Mouse (Mus musculus) MEL (cell line): ENCODE results near the gene Prkcz. TPM values are rescaled to one million over a fixed set of nuclear protein-coding genes. Genes with fewer than 3 reads are reported as not detected.

Source experiments
- DNase-seq: peaks from one replicate; pipeline ENCODE4 v3.0.0; 2011; ENCODE audit warnings: low read depth, low spot score
- H3K27ac ChIP-seq: 2 replicates; pipeline ENCODE4 v1.5.1; 2012; ENCODE audit warnings: low read depth, mild to moderate bottlenecking, control low read depth, low read length, moderate library complexity; ENCODE audit not compliant: control insufficient read depth
- H3K27me3 ChIP-seq, 2 experiments: fragments of 150-350 bp in 1 of 2; sonication (generic) in 1 of 2; 2 replicates each; pipeline ENCODE4 v1.6.1; 2012; ENCODE audit warnings: low read length in 2 of 2, mild to moderate bottlenecking in 2 of 2, improper control_type of control experiment in 1 of 2, moderate library complexity in 1 of 2; ENCODE audit not compliant: insufficient read depth in 2 of 2, control insufficient read depth in 1 of 2
- H3K36me3 ChIP-seq, 2 experiments: 2 replicates each; pipeline ENCODE4 v1.6.1; 2012 to 2014; ENCODE audit warnings: low read length in 2 of 2, improper control_type of control experiment in 1 of 2, inconsistent platforms in 1 of 2, mild to moderate bottlenecking in 1 of 2; ENCODE audit not compliant: insufficient read depth in 2 of 2, control insufficient read depth in 1 of 2
- H3K4me1 ChIP-seq, 2 experiments: fragments of 150-350 bp in 1 of 2; sonication (generic) in 1 of 2; 2 replicates each; pipeline ENCODE4 v1.6.1; 2012; ENCODE audit warnings: low read length in 2 of 2, improper control_type of control experiment in 1 of 2, mild to moderate bottlenecking in 1 of 2; ENCODE audit not compliant: insufficient read depth in 2 of 2, control insufficient read depth in 1 of 2
- H3K4me3 ChIP-seq, 2 experiments: fragments of 150-350 bp in 1 of 2; sonication (generic) in 1 of 2; 2 replicates each; pipeline ENCODE4 v1.5.1; 2012; ENCODE audit warnings: low read depth in 2 of 2, low read length in 2 of 2, mild to moderate bottlenecking in 2 of 2, moderate library complexity in 2 of 2, control low read depth in 1 of 2, improper control_type of control experiment in 1 of 2; ENCODE audit not compliant: control insufficient read depth in 1 of 2, insufficient read depth in 1 of 2
- H3K79me2 ChIP-seq: 2 replicates; pipeline ENCODE4 v1.6.1; 2012; ENCODE audit warnings: mild to moderate bottlenecking, low read length, moderate library complexity; ENCODE audit not compliant: control insufficient read depth, poor library complexity, insufficient read depth
- H3K9ac ChIP-seq: 2 replicates; pipeline ENCODE4 v1.6.1; 2012; ENCODE audit warnings: low read depth, mild to moderate bottlenecking, control low read depth, low read length, moderate library complexity; ENCODE audit not compliant: control insufficient read depth, poor library complexity, severe bottlenecking
- H3K9me3 ChIP-seq: fragments of 150-350 bp; sonication (generic); replicated peaks from 2 replicates; pipeline ENCODE4 v1.6.1; 2012; ENCODE audit warnings: mild to moderate bottlenecking, low read length, improper control_type of control experiment, moderate library complexity; ENCODE audit not compliant: insufficient read depth
- BHLHE40 ChIP-seq: IDR thresholded peaks from 2 replicates; pipeline ENCODE4 v1.6.1; 2012; ENCODE audit warnings: low read depth, mild to moderate bottlenecking, inconsistent platforms, low read length, improper control_type of control experiment, borderline replicate concordance
- CHD1 ChIP-seq: IDR thresholded peaks from 2 replicates; pipeline ENCODE4 v1.6.1; 2012; ENCODE audit warnings: low read depth, mild to moderate bottlenecking, inconsistent platforms, low read length, improper control_type of control experiment
- E2F4 ChIP-seq: IDR thresholded peaks from 2 replicates; pipeline ENCODE4 v1.6.1; 2011; ENCODE audit warnings: low read depth, low read length, improper control_type of control experiment, borderline replicate concordance
- ELF1 ChIP-seq: IDR thresholded peaks from 2 replicates; pipeline ENCODE4 v1.6.1; 2014; ENCODE audit warnings: low read depth, mild to moderate bottlenecking, inconsistent platforms, low read length, improper control_type of control experiment, moderate library complexity
- EP300 ChIP-seq, 2 experiments: IDR thresholded peaks; 2 replicates each; pipeline ENCODE4 v1.6.1; 2011; ENCODE audit warnings: improper control_type of control experiment in 2 of 2, low read length in 2 of 2, low read depth in 1 of 2, mild to moderate bottlenecking in 1 of 2
- ETS1 ChIP-seq: IDR thresholded peaks from 2 replicates; pipeline ENCODE4 v1.6.1; 2012; ENCODE audit warnings: low read depth, mild to moderate bottlenecking, inconsistent platforms, low read length, improper control_type of control experiment, moderate library complexity
- GATA1 ChIP-seq: IDR thresholded peaks from 2 replicates; pipeline ENCODE4 v1.6.1; 2011; ENCODE audit warnings: low read depth, low read length, improper control_type of control experiment
- HCFC1 ChIP-seq: IDR thresholded peaks from 2 replicates; pipeline ENCODE4 v1.6.1; 2012; ENCODE audit warnings: low read depth, mild to moderate bottlenecking, inconsistent platforms, low read length, improper control_type of control experiment, moderate library complexity
- KAT2A ChIP-seq: conservative IDR thresholded peaks from 2 replicates; pipeline ENCODE4 v1.6.1; 2012; ENCODE audit warnings: low read depth, low read length, improper control_type of control experiment, inconsistent platforms
- MAFK ChIP-seq: IDR thresholded peaks from 2 replicates; pipeline ENCODE4 v1.6.1; 2011; ENCODE audit warnings: low read depth, mild to moderate bottlenecking, low read length, improper control_type of control experiment, borderline replicate concordance
- MAZ ChIP-seq: IDR thresholded peaks from 2 replicates; pipeline ENCODE4 v1.6.1; 2012; ENCODE audit warnings: low read depth, mild to moderate bottlenecking, inconsistent platforms, low read length, improper control_type of control experiment
- MEF2A ChIP-seq: IDR thresholded peaks from 2 replicates; pipeline ENCODE4 v1.6.1; 2014; ENCODE audit warnings: low read depth, mild to moderate bottlenecking, inconsistent platforms, low read length, improper control_type of control experiment; ENCODE audit not compliant: poor library complexity, insufficient replicate concordance, severe bottlenecking; ENCODE audit errors: extremely low read depth
- MXI1 ChIP-seq: IDR thresholded peaks from 2 replicates; pipeline ENCODE4 v1.6.1; 2011; ENCODE audit warnings: mild to moderate bottlenecking, low read depth, low read length, improper control_type of control experiment
- MYB ChIP-seq: IDR thresholded peaks from 2 replicates; pipeline ENCODE4 v1.6.1; 2011; ENCODE audit warnings: mild to moderate bottlenecking, low read depth, low read length, improper control_type of control experiment
- MYC ChIP-seq: IDR thresholded peaks from 2 replicates; pipeline ENCODE4 v1.6.1; 2011; ENCODE audit warnings: low read depth, mild to moderate bottlenecking, low read length, improper control_type of control experiment, moderate library complexity
- POLR2AphosphoS2 ChIP-seq: IDR thresholded peaks from 2 replicates; pipeline ENCODE4 v1.6.1; 2011; ENCODE audit warnings: low read length, improper control_type of control experiment
- POLR2AphosphoS5 ChIP-seq: IDR thresholded peaks from 2 replicates; pipeline ENCODE4 v1.6.1; 2012; ENCODE audit warnings: low read depth, borderline replicate concordance, mild to moderate bottlenecking, inconsistent platforms, low read length, moderate library complexity, mixed read lengths
- RAD21 ChIP-seq: IDR thresholded peaks from 2 replicates; pipeline ENCODE4 v1.6.1; 2011; ENCODE audit warnings: mild to moderate bottlenecking, low read depth, low read length, improper control_type of control experiment
- SIN3A ChIP-seq: IDR thresholded peaks from 2 replicates; pipeline ENCODE4 v1.6.1; 2012; ENCODE audit warnings: low read length, improper control_type of control experiment, inconsistent platforms
- SMC3 ChIP-seq: IDR thresholded peaks from 2 replicates; pipeline ENCODE4 v1.6.1; 2011; ENCODE audit warnings: low read depth, low read length, improper control_type of control experiment
- TBP ChIP-seq: IDR thresholded peaks from 2 replicates; pipeline ENCODE4 v1.8.0; 2011; ENCODE audit warnings: low read depth, low read length, improper control_type of control experiment
- TCF12 ChIP-seq: IDR thresholded peaks from 2 replicates; pipeline ENCODE4 v1.6.1; 2014; ENCODE audit warnings: low read depth, mild to moderate bottlenecking, inconsistent platforms, low read length, improper control_type of control experiment, moderate library complexity
- UBTF ChIP-seq: IDR thresholded peaks from 2 replicates; pipeline ENCODE4 v1.6.1; 2012; ENCODE audit warnings: low read depth, mild to moderate bottlenecking, inconsistent platforms, low read length, improper control_type of control experiment, moderate library complexity, borderline replicate concordance; ENCODE audit not compliant: insufficient read depth
- ZC3H11A ChIP-seq: IDR thresholded peaks from 2 replicates; pipeline ENCODE4 v1.6.1; 2012; ENCODE audit warnings: low read depth, mild to moderate bottlenecking, inconsistent platforms, low read length, improper control_type of control experiment
- ZKSCAN1 ChIP-seq: IDR thresholded peaks from 2 replicates; pipeline ENCODE4 v1.6.1; 2012; ENCODE audit warnings: low read depth, mild to moderate bottlenecking, inconsistent platforms, low read length, improper control_type of control experiment, moderate library complexity
- ZMIZ1 ChIP-seq: IDR thresholded peaks from 2 replicates; pipeline ENCODE4 v1.6.1; 2012; ENCODE audit warnings: low read depth, mild to moderate bottlenecking, inconsistent platforms, low read length, improper control_type of control experiment, moderate library complexity
- polyA plus RNA-seq, 2 experiments: library from polyadenylated mRNA; stranded (reverse) in 1 of 2; unstranded in 1 of 2; fragments of >175 nt in 1 of 2; fragments of >200 nt in 1 of 2; gene quantifications; 2 replicates each; pipeline versions ENCODE4 v1.2.1 to v1.2.4; 2012; ENCODE audit warnings: low replicate concordance in 2 of 2, low read depth in 1 of 2; ENCODE audit not compliant: insufficient read length in 2 of 2, insufficient read depth in 1 of 2, missing spikeins in 1 of 2
- total RNA-seq: library from RNA; depleted of rRNA; stranded (reverse); fragments of 300-350 nt; gene quantifications from 2 replicates; pipeline ENCODE4 v1.2.3, GENCODE M21; 2012; rRNA removed

Gene Prkcz
- total RNA-seq (0.12 TPM in 1 of 2 replicates, not detected in the other), polyA plus RNA-seq (under 1 TPM in 1 of 2 experiments, not detected in 1; 0.92 TPM)

GRCm38 (mm10) chr4:155361303-155361791 lies at the start of gene Prkcz:
Prkcz (minus strand) TSS chr4:155361361.
- DNase-seq = no peak
- H3K9ac ChIP-seq = no peak within 1 kb of the TSS
- H3K79me2 ChIP-seq = no peaks in the 10 kb centered on the region
- no peak for TF ChIP-seq CHD1
- no peak for TF ChIP-seq MAFK
- TF ChIP-seq BHLHE40 = no peak
- no peak for TF ChIP-seq ZMIZ1
- TF ChIP-seq ZKSCAN1 = no peak
- no peak for TF ChIP-seq E2F4
- TF ChIP-seq SIN3A = no peak
- TF ChIP-seq POLR2AphosphoS2 = no peak
- TF ChIP-seq TBP = no peak
- TF ChIP-seq EP300 (IDR thresholded peaks at IDR 0.05; ENCODE audit: low read depth in 1 of 2, low read length in 2 of 2) = no peak
- no peak for TF ChIP-seq KAT2A
- TF ChIP-seq POLR2AphosphoS5 = no peak
- no peak within 1 kb of the TSS for H3K4me3 ChIP-seq
- peaks cover 0 to 6% of the 10 kb centered on the region in 2 experiments; a peak in 1 of 4 replicates for H3K27me3 ChIP-seq
- H3K9me3 ChIP-seq = no peaks in the 10 kb centered on the region
- H3K27ac ChIP-seq = no peak within 1 kb of the TSS
- H3K4me1 ChIP-seq = no peaks in the 10 kb centered on the region
- no peaks in the 10 kb centered on the region for H3K36me3 ChIP-seq

- H3K9me3 ChIP-seq = no peaks in the 10 kb centered on the region
- no peak within 1 kb of the TSS for H3K27ac ChIP-seq
Observed at GRCm38 (mm10) chr4:155409058-155409776, 48.1 kb upstream of the Prkcz start, which contains the start of gene Cfap74. Cfap74 (plus strand) TSS chr4:155409190.

More at GRCm38 (mm10) chr4:155409058-155409776, 48.1 kb upstream of the Prkcz start, which contains the start of gene Cfap74:
- no peak for DNase-seq
- Histone ChIP-seq H3K36me3 (no peaks in the 10 kb centered on the region), H3K4me3 (no peak within 1 kb of the TSS), H3K9ac (no peak within 1 kb of the TSS), H3K27me3 (no peaks in the 10 kb centered on the region), H3K4me1 (no peaks in the 10 kb centered on the region), H3K79me2 (no peaks in the 10 kb centered on the region)
- TF ChIP-seq ELF1 = no peak
- TF ChIP-seq ZC3H11A = no peak
- TF ChIP-seq TCF12 = no peak
- TF ChIP-seq GATA1 = no peak
- no peak for TF ChIP-seq MXI1
- TF ChIP-seq SMC3 = no peak
- TF ChIP-seq HCFC1 = no peak
- TF ChIP-seq MYC = no peak
- TF ChIP-seq MYB = no peak
- no peak for TF ChIP-seq ETS1
- TF ChIP-seq KAT2A = no peak
- no peak for TF ChIP-seq MEF2A
- TF ChIP-seq CHD1 = no peak
- TF ChIP-seq POLR2AphosphoS2 = no peak
- no peak for TF ChIP-seq UBTF
- TF ChIP-seq POLR2AphosphoS5 = no peak
- no peak for TF ChIP-seq MAZ
- TF ChIP-seq RAD21 = no peak
- no peak for TF ChIP-seq SIN3A
